Mouse (Mus musculus): ENCODE data around the gene Grm1.

Gene Grm1

GRCm38 (mm10) chr10:10726501-10726900 lies 355.7 kb downstream of the Grm1 start:
- in situ Hi-C loops (cut with MseI, MboI) = no loop called here

- in situ Hi-C loops (cut with MseI, MboI) = no loop called here
Measured at GRCm38 (mm10) chr10:10710837-10711236, 371.3 kb downstream of the Grm1 start.

GRCm38 (mm10) chr10:10710359-10710758 lies 371.8 kb downstream of the Grm1 start:
- in situ Hi-C loops (cut with MseI, MboI) = no loop called here

GRCm38 (mm10) chr10:10708031-10708430 lies 374.1 kb downstream of the Grm1 start:
- in situ Hi-C loops (cut with MseI, MboI) = no loop called here

- in situ Hi-C loops (cut with MseI, MboI) = no loop called here
Measured at GRCm38 (mm10) chr10:10701326-10701725, 380.8 kb downstream of the Grm1 start.

GRCm38 (mm10) chr10:10700903-10701302 lies 381.3 kb downstream of the Grm1 start:
- in situ Hi-C loops (cut with MseI, MboI) = no loop called here

- in situ Hi-C loops (cut with MseI, MboI) = no loop called here
Measured at GRCm38 (mm10) chr10:10697497-10697896, 384.7 kb downstream of the Grm1 start.

- in situ Hi-C loops (cut with MseI, MboI) = no loop called here
Measured at GRCm38 (mm10) chr10:10689668-10690223, 392.4 kb downstream of the Grm1 start.

- in situ Hi-C loops (cut with MseI, MboI) = no loop called here
Measured at GRCm38 (mm10) chr10:10688907-10689667, 393.1 kb downstream of the Grm1 start.

GRCm38 (mm10) chr10:10681048-10681447 lies 401.1 kb downstream of the Grm1 start, which contains the start of gene Gm10944:
Gm10944 (plus strand) TSS chr10:10681348.
- in situ Hi-C loops (cut with MseI, MboI) = no loop called here

- in situ Hi-C loops (cut with MseI, MboI) = no loop called here
Measured at GRCm38 (mm10) chr10:10659976-10660375, 422.2 kb downstream of the Grm1 start.

GRCm38 (mm10) chr10:10659161-10659560 lies 423.0 kb downstream of the Grm1 start:
- in situ Hi-C loops (cut with MseI, MboI) = no loop called here

GRCm38 (mm10) chr10:10656621-10657020 lies 425.5 kb downstream of the Grm1 start:
- in situ Hi-C loops (cut with MseI, MboI) = no loop called here

- in situ Hi-C loops (cut with MseI, MboI) = no loop called here
Measured at GRCm38 (mm10) chr10:10655991-10656390, 426.2 kb downstream of the Grm1 start.
